Mouse (Mus musculus) olfactory bulb, adult 2 months (tissue): Measurements from ENCODE around the gene Nhp2.

Experiments used
- CTCF ChIP-seq: fragments of 200-500 bp; IDR thresholded peaks from 2 replicates; pipeline ENCODE4 v1.5.1; 2012; ENCODE audit warnings: low read depth, mild to moderate bottlenecking, low read length, moderate library complexity; ENCODE audit not compliant: insufficient read depth
- POLR2A ChIP-seq: fragments of 200-500 bp; IDR thresholded peaks from 2 replicates; pipeline ENCODE4 v1.6.1; 2012; ENCODE audit warnings: mild to moderate bottlenecking, low read depth, low read length, moderate library complexity; ENCODE audit not compliant: insufficient read depth

- TF ChIP-seq CTCF (no peak), POLR2A (no peak)
Measured at GRCm38 (mm10) chr11:51673291-51673690, 53.8 kb downstream of the Nhp2 start.
